Mouse (Mus musculus): ENCODE measurements around the gene Exoc4. TPM values are rescaled to one million over a fixed set of nuclear protein-coding genes. Genes with fewer than 3 reads are reported as not detected.

Gene Exoc4
- total RNA-seq, 2 experiments from 2014 or later = 43.5 to 45.0 TPM

DNA sequence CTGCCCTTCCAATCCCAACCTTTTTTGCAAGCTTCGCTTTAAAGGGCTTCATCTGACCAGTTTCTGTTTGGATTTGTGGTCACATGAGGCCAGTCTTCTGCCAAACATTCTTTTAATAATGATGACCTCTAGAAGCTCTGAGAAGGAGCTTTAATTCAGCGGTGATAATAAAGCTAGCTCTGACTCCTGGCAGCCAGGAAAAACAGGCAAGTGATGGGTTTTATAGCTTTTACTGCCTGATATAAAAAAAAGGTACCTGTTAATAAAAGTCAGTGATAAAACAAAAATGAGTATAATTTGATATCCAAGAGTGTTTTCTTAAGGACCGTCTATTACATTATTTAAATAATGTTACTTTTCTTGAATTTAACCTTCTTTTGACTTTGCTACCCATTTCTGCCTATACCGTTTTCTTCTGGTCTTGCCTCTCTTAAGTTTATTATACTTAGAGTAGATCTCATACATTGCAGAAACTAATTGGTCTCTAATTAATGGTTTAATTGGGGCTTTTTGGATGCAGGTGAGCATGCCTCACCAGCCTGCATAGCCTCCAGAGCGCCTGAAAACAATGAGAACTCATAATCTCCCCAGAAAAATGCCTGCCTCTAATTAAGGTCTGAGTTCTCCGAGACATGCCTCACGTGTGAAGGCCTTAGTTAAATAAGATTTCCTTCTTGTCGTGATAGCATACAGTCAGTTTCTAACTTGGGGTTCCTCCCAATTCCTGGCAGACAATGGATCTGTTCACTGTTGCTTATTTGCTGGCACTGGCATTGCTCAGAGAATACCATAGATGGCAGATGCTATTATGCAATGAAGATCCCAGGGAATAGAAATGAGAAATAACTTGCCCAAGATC, 681.4 kb downstream of the Exoc4 start:
- no peak for DNase-seq (ENCODE audit: low spot score)

DNA sequence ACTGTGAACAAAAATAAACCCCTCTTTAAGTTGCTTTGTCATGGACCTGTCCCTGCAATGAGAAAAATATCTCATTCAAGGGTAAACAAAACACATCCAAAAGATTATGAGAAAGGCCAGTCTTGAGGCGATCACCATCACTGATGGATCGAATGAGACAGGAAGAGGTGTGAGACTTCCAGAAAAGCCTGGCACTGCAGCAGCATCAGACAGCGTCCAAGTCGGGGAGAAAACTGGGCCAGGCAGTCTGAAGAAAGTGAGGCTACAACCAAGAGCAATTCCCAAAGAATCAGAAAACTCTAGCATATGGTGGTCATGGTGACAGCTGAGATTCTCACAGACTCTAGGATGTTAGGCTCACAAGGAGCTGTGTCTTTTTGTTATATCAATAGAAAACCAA, 689.0 kb downstream of the Exoc4 start:
- no peak for DNase-seq (ENCODE audit: low spot score)

DNA sequence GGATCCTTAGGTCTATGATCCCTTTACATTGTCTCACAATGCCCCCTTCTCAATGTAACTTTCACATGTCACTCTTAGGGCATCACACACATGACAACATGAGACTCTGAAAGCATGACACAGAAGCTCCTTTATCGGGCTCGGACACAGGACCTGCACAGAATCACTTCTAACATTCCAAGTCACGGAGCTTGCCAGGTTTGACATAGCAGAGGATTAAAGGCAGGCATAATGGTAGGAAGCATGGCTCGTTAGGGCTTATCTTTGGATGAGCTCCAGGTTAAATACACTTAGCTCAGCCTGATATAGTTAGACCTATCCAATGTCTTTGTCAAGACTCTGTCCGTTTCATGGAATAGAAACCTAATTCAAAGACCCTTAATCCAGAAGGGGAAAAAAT, 690.3 kb downstream of the Exoc4 start:
- no peak for DNase-seq (ENCODE audit: low spot score)

DNA sequence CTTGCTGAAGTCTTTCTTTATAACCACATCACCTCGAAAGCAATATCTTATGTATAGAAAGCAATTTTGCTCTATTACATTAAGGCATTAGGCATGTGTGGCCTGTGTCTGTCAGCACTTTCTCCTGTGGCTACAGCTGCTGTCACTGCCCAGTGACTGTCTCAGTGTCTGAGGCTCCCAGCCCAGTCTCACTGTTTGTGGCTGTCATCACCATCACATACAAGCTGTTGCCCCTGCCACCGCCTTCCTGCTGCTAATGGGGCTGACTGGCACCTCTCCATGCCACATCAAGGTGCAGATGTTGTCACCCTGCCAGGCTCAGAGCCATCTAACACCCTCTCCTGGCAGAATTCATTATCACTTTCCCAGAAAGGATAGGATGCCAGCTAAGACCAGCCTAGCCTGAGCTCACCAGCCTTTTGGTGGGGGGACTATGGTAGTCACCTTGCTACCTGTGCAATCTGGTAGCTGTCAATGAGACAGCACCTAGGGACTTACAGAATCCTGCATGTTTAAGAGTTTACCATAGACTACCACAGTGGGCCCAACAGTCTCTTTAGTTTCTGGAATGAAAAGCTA, 698.1 kb downstream of the Exoc4 start:
- no peak for DNase-seq (ENCODE audit: low spot score)

DNA sequence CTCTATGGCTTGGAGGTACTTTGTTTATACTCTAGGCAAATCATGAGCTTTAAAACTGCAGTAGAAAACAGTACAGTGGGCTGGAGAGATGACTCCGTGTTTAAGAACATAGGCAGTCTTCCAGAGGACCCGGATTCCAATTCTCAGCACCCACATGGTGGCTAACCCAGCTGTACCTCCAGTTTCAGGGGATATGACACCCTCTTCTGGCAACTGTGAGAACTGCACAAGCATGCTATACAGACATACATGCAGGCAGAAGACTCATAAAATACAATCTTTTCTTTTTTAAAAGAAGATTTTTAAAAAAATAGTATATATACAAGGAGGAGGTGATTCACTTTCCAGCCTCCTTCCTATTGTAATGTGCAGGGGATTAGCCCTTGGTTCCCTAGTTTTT, 701.2 kb downstream of the Exoc4 start:
- no peak for DNase-seq (ENCODE audit: low spot score)

DNA sequence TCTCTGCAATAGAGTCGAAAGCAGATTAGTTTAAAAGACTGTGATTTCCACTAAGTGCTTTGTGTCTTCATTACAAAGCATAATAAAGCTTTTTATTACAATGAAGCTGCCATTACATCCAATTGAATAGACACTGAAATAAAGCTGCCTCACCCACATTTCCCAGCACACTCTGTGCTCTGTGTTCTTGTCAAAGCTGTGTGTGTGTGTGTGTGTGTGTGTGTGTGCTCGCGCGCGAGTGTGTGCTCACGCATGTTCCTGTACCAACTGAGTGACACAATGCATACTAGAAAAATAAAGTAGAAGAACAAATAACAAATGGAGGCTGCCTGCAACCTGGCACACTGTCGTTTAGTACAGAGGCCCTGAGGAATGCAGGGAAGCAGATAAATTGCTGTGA, 706.6 kb downstream of the Exoc4 start:
- DNase-seq (ENCODE audit: low spot score) = no peak

DNA sequence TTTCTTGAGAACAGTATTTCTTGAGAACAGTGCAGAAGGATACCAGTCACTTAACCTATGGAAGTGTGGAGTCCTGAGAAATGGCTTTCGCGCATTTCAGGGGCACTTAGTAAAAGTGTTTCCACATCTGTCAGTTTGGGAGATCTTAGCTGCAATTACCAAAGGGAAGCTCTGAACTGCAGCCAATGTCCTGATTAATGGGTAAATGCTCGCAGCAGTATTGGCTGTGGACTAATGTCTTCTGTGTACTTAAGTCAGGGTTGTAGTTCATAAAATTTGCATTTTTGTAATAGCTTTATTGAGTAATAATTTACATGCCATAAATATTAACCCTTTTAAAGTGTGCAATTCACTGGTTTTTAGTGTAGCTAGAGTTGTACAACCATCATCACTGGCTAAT, 709.4 kb downstream of the Exoc4 start:
- DNase-seq (ENCODE audit: low spot score) = no peak

DNA sequence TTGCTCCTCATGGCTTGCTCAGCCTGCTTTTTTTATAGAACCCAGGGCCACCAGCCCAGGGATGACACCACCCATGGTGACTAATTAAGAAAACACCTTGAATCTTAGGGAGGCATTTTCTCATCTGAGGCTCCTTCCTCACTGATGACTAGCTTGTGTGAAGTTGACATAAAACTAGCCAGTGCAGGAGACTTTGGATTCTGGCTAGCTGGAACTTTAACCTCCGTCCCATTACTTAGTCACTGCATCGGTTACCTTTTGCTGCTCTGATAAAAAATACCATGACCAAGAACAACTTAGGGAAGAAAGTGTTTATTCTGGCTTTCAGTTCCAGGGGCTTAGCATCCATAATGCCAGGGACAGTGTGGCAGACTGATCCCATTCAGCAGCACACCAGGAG, 711.9 kb downstream of the Exoc4 start:
- DNase-seq (ENCODE audit: low spot score) = no peak

DNA sequence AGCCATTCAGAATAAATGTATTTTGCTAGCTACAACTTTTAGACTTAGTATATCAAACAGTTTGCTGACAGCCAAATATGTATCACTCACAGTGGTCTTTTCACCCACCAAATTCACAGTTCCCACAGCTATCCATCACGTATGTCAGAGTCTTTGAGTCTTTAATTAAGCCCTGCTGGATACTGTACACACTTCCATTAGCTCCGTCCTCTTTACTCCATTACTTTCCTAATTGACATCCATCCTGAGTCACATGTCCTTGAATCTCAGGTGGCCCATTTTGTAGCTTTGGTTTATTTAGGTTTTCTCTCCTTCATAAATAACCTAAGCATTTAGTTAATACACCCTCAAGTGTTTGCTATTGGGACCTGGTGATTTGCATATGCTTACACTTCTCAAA, 714.2 kb downstream of the Exoc4 start:
- DNase-seq (ENCODE audit: low spot score) = no peak

DNA sequence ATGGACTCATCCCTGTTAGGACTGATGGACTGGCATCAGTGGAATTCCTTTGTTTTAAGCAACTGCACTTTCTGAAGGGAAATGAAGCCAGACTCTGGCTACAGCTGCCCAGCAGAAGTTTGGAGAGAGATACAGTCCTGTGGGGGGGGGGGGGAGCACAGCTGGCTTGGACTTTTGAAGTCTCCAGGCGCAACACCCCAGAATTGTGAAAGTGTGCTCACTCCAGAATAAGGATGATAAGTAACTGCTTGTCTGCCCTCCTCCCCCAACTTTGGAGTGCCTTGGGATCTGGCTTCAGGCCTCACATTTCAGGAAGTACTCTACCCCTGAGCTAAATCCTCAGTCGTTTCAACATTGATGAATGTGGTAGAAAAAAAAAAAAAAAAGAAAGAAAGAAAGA, 716.7 kb downstream of the Exoc4 start:
- no peak for DNase-seq (ENCODE audit: low spot score)

DNA sequence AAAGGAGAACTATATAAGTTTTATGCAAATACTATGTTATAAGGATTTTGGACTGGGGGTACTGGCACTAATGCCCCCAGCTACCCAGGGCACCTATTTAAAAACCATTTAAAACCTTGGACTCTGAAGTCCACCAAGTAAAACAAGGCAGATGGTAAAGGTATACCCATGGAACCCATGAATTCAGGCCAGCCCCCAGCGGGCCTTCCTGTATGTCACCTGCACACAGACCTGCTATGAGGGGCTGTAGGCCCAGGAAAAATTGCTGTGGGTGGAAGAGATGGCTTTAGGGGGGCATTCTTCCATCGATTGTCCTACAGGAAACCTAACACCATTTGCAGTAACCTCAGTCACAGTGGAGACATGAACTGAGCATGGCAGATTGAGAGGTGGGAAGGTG, 719.9 kb downstream of the Exoc4 start:
- DNase-seq (ENCODE audit: low spot score) = no peak

DNA sequence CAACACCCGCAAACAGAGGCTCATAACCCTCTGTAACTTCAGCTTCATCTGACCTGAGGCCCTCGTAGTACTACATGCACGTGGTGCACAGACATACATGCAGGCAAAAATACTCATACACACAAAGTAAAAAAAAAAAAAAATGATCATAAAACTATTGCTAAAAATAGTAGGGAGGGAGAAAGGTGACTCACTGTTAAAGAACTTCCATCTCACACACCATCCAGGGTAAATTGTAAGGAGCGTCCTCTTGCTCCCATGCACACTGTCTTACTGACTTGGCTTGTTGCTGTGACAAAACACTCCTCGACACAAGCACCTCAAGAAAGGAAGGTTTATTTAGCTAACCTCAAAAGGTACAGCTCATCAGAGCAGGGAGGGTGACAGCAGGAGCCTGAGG, 723.9 kb downstream of the Exoc4 start:
- DNase-seq (ENCODE audit: low spot score) = no peak

DNA sequence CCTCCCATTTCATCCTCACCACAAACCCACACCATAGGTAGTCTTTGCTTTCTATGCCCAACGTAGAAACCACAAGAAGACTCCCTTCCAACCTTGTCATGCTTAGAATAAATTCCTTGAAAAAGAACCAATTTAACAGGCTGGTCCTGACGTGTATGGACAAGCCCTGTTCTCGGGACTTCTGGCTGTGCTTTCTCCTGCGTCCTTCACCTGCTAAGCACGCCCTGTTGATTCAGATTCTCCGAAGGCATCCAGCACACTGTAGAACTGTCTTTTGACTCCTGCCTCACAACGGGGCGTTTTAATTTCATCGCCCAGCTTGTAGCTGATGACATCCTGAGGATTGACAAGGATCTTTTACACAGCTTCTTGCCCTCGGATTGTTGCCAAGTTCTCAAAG, 727.7 kb downstream of the Exoc4 start:
- DNase-seq (ENCODE audit: low spot score) = no peak

DNA sequence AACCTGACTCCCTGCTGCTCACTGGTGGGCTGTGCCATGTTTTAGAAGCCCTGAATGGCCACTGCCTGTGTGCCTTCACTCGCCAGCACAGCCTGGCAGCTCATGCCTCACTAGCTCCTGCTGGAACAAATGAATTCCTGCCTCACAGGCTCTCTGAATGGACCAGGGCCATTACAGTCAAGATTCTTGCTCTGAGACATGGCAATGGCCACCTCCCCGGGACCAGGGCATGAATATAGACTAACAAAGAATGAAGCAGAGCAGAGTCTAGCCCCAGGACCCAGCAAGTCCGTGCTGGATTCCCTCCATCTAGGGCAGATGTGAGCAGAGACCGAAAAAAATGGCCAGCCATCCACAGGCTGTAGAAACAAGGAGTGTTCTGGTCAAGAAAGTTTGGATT, 728.6 kb downstream of the Exoc4 start:
- DNase-seq (ENCODE audit: low spot score) = no peak

DNA sequence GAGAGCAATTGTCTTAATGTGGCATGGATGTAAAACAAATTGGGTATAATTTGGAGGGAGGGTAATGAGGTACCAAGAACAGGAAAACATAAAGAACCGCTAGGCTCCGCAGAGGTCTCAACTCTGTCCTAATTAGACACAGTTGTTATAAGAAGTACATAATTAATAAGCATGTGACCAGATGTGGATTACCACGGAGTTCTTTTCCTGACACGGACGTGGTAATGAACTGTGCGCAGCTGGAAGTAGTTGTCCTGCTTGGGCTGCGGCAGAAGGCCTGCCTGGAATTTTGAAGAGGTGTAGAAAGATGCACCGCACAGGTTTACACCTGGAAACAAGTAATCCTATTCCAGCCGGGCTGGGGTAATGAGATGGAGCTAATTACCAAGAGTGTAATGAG, 729.0 kb downstream of the Exoc4 start:
- DNase-seq (ENCODE audit: low spot score) = no peak

DNA sequence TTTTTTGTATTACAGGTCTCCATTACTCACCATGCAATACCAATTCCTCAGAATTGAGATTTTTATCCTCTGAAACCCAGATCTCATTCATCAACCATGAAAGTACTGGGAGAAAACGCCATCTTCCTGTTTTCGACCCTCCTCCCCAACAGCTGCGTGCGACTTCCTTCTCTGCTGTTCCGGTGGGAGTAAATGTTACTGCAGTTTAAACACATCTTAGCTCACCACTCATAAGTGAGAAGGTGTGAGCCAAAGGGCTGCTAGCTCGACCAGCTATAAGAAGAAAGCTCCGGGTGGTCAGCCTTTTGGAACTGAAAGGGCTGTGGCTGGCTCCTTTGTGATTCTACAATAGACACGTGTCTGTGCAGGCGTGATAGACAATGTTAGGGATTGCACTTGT, 733.8 kb downstream of the Exoc4 start:
- no peak for DNase-seq (ENCODE audit: low spot score)

DNA sequence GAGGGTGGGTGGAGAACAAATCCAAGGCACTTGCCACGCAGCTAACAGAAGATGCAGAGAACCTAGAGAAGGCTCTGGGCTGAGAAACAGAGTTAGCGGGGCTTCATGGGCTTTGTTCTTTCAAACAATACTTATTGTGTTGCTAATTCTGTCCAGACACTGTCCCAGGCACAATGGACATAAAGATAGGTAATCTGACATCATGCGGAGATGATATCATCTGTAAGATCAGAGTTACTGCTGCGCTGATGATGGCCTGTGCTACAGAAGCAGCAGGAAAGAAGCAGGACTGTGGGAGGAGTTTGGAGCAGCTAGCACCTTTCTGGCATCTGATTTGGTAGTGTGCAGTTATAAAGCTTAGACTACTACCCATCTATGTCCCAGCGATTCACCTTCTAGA, 738.2 kb downstream of the Exoc4 start:
- DNase-seq (ENCODE audit: low spot score) = no peak

DNA sequence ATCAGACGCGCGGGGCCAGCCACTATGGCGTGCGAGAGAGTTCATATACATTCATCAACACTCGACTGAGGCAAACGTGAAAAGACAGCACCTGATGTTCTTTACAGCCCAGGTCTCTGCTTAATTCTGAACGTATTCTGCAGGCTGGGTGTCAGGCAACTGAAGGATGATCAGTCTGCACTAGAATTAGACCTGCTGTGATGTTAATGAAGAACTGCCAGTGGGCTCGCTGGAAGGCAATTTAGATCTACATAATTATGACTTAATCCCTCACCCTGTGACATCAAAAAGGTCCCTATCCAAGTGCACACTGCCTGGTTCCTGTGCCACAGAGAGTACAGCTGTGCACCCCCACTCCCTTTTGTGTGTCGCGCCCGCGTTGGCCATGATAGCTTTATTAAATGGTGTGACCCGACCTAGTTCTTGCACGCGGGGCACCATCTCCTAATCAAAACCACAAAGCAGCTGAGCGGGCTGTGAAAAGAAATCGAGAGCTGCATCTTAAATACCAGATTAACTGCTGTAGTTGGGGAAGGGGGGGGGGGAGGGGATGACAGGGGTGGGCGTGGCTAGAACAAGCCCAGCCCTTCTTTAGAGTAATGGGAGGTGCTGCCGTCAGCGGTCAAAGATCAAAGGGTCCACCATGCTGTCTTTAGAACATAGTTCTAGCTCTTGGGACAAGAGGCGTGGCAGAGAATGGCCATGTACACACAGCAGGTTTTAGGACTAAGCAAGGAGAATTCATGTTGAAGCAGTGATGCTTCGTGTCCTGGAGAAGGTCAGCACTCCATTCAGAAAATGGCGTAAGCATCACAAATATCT, 743.5 kb downstream of the Exoc4 start:
- no peak for DNase-seq (ENCODE audit: low spot score)

DNA sequence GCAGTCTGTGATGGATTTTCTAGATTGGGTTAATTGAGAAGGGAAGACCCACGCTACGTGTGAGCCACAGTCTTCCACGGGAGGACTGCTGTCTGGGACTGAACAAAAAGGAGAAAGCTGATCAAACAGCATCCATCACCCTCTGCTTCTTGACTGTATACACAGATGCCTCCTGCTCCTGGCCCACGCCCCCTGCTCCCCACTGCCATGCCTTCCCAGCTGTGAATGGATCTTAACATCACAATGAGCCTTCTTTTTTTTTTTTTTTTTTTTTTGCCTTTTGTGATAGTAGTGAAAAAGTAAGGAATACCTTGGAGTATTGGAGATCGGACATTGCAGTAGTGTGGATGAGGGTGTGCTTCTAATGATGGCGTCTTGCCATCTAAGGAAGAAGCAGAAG, 745.0 kb downstream of the Exoc4 start:
- DNase-seq (ENCODE audit: low spot score) = no peak

DNA sequence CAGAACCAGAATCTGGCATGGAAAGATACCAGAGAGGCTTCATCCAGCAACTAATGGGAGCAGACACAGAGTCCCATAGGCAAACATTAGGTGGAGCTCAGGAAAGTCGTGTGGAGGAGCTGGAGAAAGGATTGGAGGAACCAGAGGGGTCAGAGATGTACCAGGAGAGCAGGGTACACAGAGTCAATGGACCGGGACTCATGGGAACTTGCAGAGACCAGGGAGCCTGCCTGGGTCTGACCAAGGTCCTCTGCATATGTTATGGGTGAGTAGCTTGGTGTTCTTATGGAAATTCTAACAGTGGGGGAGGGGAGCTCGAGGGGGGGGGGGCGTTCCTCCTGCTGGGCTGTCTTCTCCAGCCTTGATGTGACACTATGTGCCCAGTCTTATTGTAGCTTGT, 749.7 kb downstream of the Exoc4 start:
- DNase-seq (ENCODE audit: low spot score) = no peak

DNA sequence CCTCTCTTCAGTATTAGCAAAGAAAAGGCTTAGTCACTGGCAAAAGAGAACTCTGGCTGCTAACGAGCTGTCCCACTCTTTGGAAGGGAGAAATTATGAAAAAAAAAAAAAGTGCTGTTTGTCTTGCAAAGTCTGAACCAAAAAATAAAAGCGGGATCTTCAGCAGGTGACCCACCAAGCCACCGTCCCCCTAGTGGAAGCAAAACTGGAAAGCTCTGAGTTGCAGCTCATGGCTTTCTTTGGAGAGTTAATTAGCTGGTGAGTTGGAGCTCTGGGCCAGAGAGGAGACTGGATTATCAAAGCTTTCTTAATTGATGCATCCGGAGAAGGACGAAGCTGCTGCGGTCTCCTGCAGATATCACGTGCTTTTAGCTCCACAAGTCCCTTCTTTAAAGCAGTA, 750.6 kb downstream of the Exoc4 start:
- no peak for DNase-seq (ENCODE audit: low spot score)

DNA sequence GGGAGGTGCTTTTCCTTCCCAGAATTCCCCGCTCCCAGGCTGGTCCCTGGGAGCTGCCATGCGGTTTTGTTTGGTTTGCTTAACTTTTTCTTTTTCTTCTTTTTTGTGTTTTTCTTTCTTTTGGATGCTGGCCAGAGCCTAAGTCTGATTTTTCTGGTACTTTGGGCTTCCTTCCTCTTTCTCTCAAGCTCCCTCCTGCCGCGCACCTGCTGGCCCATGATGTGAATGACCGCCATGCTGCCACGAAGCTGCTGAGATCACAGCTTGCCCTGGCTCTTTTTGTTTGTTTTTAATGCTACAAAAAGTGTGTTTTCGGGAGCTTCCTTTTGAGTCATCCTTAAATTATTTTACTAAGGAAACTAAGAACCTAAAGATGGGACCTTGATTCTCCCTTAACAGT, 751.8 kb downstream of the Exoc4 start:
- no peak for DNase-seq (ENCODE audit: low spot score)

DNA sequence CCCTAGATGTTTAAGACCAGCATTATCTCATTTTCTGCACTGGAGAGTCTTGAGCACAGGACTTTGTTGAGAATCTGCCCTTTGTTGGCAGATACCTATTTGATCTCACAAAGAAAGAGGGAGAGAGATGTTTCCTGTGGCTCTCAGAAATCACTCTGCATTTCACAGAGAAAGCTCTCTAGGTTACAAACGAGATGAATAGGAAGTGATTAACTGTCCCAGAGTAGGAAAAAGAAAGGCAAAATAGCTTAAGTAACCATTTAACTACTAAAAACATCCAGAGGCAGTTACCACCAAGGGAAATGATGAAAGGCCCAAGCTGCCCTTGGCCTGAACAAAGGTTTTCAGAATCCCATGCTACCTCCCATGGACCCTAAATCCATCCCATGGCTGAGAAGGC, 754.1 kb downstream of the Exoc4 start:
- DNase-seq (ENCODE audit: low spot score) = no peak

Data from gastrocnemius, adult 18-20 months (tissue).